Mouse (Mus musculus): Measurements from ENCODE around the gene Hif3a. TPM values are rescaled to one million over a fixed set of nuclear protein-coding genes. Genes with fewer than 3 reads are reported as not detected.
A peak's percentile ranks its signal among the peaks of the same experiment; 100 is the strongest.

The Hif3a gene
- polyA plus RNA-seq, 1 experiment = not detected

DNA sequence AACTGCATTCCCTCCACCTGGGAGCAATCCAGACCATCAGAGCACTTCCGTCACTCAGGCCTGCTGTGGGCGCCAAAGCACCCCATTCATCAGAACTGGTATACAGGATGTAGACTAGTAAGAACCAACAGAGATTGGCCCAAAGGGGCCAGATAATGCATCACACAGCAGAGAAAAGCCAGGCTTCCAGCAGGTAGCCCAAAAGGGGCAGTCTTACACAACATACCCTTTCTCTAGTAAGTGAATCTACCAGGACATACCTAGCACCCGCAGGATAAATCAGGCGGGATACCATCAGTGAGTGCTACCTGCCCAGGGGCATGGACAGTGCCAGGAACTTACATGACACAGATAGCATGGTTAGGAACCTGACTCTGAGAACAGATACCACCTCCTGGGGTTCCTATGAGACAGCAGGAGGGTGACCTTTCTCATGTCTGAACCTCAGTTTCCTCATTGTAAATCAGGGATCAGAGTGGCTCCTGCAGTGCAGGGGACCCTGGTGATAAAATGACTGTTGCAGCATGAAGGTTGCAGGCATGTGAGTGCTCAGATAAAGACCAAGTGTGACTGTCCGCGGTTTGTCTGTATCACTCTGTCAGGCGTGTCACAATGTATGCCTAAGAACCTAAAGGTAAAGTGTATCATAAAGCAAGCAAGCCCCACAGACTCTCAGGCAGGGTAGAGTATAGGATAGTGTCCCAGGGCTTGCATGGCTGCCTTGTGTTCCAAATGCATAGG is 42.6 kb downstream of the Hif3a start:
- TF ChIP-seq POLR2A (IDR thresholded peaks at IDR 0.05; ENCODE audit: insufficient read depth, low read depth, low read length) = no peak
- no peak for TF ChIP-seq CTCF (IDR thresholded peaks at IDR 0.05; ENCODE audit: insufficient read depth, low read depth, low read length)
- 87% methylated on average over 7 of the region's 7 CpGs for WGBS
- Histone ChIP-seq H3K4me1 (ENCODE audit: control insufficient read depth, insufficient read depth, low read length) (peaks cover 47% of the 10 kb centered on the region), H3K27ac (ENCODE audit: insufficient read depth, low read depth, low read length) (no peak overlapping the region), H3K4me3 (ENCODE audit: insufficient read depth, low read depth, low read length) (no peak overlapping the region)

DNA sequence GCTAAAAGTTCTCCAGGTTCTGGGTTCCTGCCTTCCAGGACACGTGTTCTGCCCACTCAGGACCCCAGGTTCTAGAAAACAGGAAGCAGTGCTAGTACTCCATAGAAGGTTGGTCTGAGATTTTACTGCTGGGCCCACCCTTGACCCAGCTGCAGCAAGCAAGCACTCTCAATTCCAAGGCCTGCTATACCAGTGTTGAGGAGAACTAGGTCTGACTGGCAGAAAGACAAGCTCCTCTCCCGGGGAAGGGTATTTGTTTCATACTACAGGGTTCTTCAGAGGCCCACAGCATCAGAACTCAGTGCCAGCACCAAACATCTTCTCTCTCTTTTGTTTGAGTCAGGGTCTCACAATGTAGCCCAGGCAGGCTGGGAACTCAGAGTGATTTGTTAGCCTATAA is 44.3 kb downstream of the Hif3a start:
- TF ChIP-seq CTCF (IDR thresholded peaks at IDR 0.05; ENCODE audit: insufficient read depth, low read depth, low read length) (no peak), POLR2A (IDR thresholded peaks at IDR 0.05; ENCODE audit: insufficient read depth, low read depth, low read length) (no peak)
- peaks cover 34% of the 10 kb centered on the region for H3K4me1 ChIP-seq (ENCODE audit: control insufficient read depth, insufficient read depth, low read length)
- H3K4me3 ChIP-seq (ENCODE audit: insufficient read depth, low read depth, low read length) = no peak overlapping the region
- 57% methylated on average over 2 of the region's 2 CpGs for WGBS
- peak overlapping the region; percentile 87 for H3K27ac ChIP-seq (ENCODE audit: insufficient read depth, low read depth, low read length)

GRCm38 (mm10) chr7:17017036-17017435 is 45.2 kb downstream of the Hif3a start:
- Histone ChIP-seq H3K4me3 (ENCODE audit: insufficient read depth, low read depth, low read length) (no peak overlapping the region), H3K4me1 (ENCODE audit: control insufficient read depth, insufficient read depth, low read length) (peaks cover 25% of the 10 kb centered on the region), H3K27ac (ENCODE audit: insufficient read depth, low read depth, low read length) (peak overlapping the region; percentile 87)
- WGBS = 8% methylated on average over 1 of the region's 1 CpGs
- TF ChIP-seq POLR2A (IDR thresholded peaks at IDR 0.05; ENCODE audit: insufficient read depth, low read depth, low read length) (0 out of 2 replicates have a peak, but pooled peaks have one; percentile 13), CTCF (IDR thresholded peaks at IDR 0.05; ENCODE audit: insufficient read depth, low read depth, low read length) (no peak; the same call in 1 of the 2 replicates)

DNA sequence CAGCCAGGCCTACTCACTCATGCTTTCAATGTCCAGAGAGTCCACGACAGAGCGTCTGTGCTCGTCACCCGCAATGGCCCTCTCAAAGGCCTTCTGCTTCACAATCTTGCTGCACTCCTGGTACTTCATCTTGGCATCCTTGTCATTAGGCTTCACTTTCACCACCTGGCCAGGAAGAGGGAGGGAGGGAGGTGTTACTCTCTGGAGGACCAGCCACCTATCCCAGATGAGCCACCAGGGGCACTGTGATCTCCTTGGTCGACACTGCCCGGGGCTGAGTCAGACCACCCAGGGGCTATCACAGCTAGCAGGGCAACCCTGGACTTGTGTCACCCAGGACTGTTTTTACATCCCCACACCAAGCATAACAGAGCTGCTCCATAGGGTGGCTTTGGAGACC is 46.8 kb downstream of the Hif3a start:
- WGBS = 79% methylated on average over 6 of the region's 6 CpGs
- H3K4me3 ChIP-seq (ENCODE audit: insufficient read depth, low read depth, low read length) = no peak overlapping the region
- no peak overlapping the region for H3K27ac ChIP-seq (ENCODE audit: insufficient read depth, low read depth, low read length)
- peaks cover 20% of the 10 kb centered on the region for H3K4me1 ChIP-seq (ENCODE audit: control insufficient read depth, insufficient read depth, low read length)
- TF ChIP-seq CTCF (IDR thresholded peaks at IDR 0.05; ENCODE audit: insufficient read depth, low read depth, low read length) (no peak), POLR2A (IDR thresholded peaks at IDR 0.05; ENCODE audit: insufficient read depth, low read depth, low read length) (no peak)

- 91% methylated on average over 7 of the region's 7 CpGs for WGBS
- no peak overlapping the region for H3K27ac ChIP-seq (ENCODE audit: insufficient read depth, low read depth, low read length)
- H3K4me1 ChIP-seq (ENCODE audit: control insufficient read depth, insufficient read depth, low read length) = peaks cover 13% of the 10 kb centered on the region
These were observed 50.2 kb downstream of the Hif3a start for GRCm38 (mm10) chr7:17011909-17012590.

GRCm38 (mm10) chr7:17010010-17010347 is 52.2 kb downstream of the Hif3a start:
- H3K4me1 ChIP-seq (ENCODE audit: control insufficient read depth, insufficient read depth, low read length) = peaks cover 3% of the 10 kb centered on the region; the same call in 1 of the 2 replicates
- WGBS = 68% methylated on average over 5 of the region's 5 CpGs
- no peak overlapping the region for H3K4me3 ChIP-seq (ENCODE audit: insufficient read depth, low read depth, low read length)
- H3K27ac ChIP-seq (ENCODE audit: insufficient read depth, low read depth, low read length) = 0 out of 2 replicates have a peak overlapping the region, but pooled peaks have one; percentile 12
- TF ChIP-seq CTCF (IDR thresholded peaks at IDR 0.05; ENCODE audit: insufficient read depth, low read depth, low read length) (no peak), POLR2A (IDR thresholded peaks at IDR 0.05; ENCODE audit: insufficient read depth, low read depth, low read length) (no peak)

More at GRCm38 (mm10) chr7:17011909-17012590, 50.2 kb downstream of the Hif3a start:
- no peak for TF ChIP-seq POLR2A (IDR thresholded peaks at IDR 0.05; ENCODE audit: insufficient read depth, low read depth, low read length)
- H3K4me3 ChIP-seq (ENCODE audit: insufficient read depth, low read depth, low read length) = no peak overlapping the region

DNA sequence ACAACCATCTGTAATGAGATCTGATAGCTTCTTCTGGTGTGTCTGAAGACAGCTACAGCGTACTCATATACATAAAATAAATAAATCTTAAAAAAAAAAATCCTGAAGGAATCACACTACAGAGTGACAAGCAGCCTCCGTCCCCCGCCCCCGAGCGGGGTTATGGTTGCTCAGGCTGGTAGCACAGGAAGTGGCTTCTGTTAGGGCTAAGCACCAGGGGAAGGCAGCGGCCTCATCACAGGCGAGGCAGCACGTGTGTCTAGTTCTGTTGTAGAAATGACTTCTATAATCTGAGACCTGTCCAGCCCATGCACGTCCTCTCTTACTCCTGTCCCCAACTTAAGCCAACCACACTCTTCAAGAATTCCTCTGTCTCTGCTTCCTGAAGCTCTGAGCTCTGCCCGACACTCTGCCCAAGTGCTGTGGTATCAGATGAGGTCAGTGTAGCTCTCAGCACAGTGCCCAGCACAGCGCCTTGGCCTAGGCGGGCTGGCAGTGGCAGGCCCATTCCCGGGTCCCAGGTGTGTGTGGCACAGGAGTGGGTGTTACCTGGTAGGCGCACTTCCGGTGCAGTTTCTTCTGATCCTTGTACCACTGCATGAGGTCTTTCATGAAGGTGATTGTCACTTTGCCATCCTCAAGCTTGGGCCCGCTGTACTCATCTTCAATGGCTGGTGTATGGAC is 52.8 kb downstream of the Hif3a start:
- H3K4me1 ChIP-seq (ENCODE audit: control insufficient read depth, insufficient read depth, low read length) = peaks cover 3% of the 10 kb centered on the region; the same call in 1 of the 2 replicates
- 88% methylated on average over 16 of the region's 16 CpGs for WGBS
- no peak for TF ChIP-seq CTCF (IDR thresholded peaks at IDR 0.05; ENCODE audit: insufficient read depth, low read depth, low read length)
- TF ChIP-seq POLR2A (IDR thresholded peaks at IDR 0.05; ENCODE audit: insufficient read depth, low read depth, low read length) = no peak
- 0 out of 2 replicates have a peak overlapping the region, but pooled peaks have one; percentile 12 for H3K27ac ChIP-seq (ENCODE audit: insufficient read depth, low read depth, low read length)
- no peak overlapping the region for H3K4me3 ChIP-seq (ENCODE audit: insufficient read depth, low read depth, low read length)

GRCm38 (mm10) chr7:17007300-17007699 is 54.9 kb downstream of the Hif3a start:
- no peak overlapping the region for H3K27ac ChIP-seq (ENCODE audit: insufficient read depth, low read depth, low read length)
- H3K4me3 ChIP-seq (ENCODE audit: insufficient read depth, low read depth, low read length) = no peak overlapping the region
- TF ChIP-seq CTCF (IDR thresholded peaks at IDR 0.05; ENCODE audit: insufficient read depth, low read depth, low read length) = peak; percentile 39; the same call in 1 of the 2 replicates
- no peak for TF ChIP-seq POLR2A (IDR thresholded peaks at IDR 0.05; ENCODE audit: insufficient read depth, low read depth, low read length)
- 0 out of 2 replicates have a peak, but pooled peaks cover 3% of the 10 kb centered on the region for H3K4me1 ChIP-seq (ENCODE audit: control insufficient read depth, insufficient read depth, low read length)
- WGBS = 73% methylated on average over 4 of the region's 4 CpGs

All from olfactory bulb, adult 2 months (tissue).